In genomic region chr10:25198048-25198447, GRCm38 (mm10) we compare ENCODE assay signal across 9 mouse cellular contexts.
DNase-seq lines count a peak whose midpoint lies in the region; ATAC-seq and TF ChIP-seq lines count a peak whose summit lies in the region.
"Had no signal": no experiment of that assay in that cellular context is flagged by ENCODE, and none has a peak within 500 bp of the region (broad histone marks: within the 10 kb centered on the region; RNA-seq: fewer than 3 reads in every experiment).

No protein-coding gene starts in this region.

- TF ChIP-seq EP300 in heart, postnatal 0 days (IDR thresholded peaks at IDR 0.05; ENCODE audit: low read depth), result no peak

- 35% methylated on average over 9 of the region's 9 CpGs for WGBS in cerebellum, adult 2 months
- WGBS in heart, postnatal 0 days, result 37% methylated on average over 9 of the region's 9 CpGs
- 80% methylated on average over 9 of the region's 9 CpGs for WGBS in midbrain, postnatal 0 days

- H3K27ac ChIP-seq in cerebellum, adult 2 months (ENCODE audit: insufficient read depth, low read length), result peak overlapping the region; percentile 87; the same call in 1 of the 2 replicates
- no peak overlapping the region for H3K27ac ChIP-seq in heart, postnatal 0 days (ENCODE audit: low read depth)
- H3K27ac ChIP-seq in midbrain, postnatal 0 days (ENCODE audit: low read depth, low read length), result peak overlapping the region; percentile 48; the same call in 1 of the 2 replicates
- H3K27ac ChIP-seq: embryonic facial prominence, embryonic 15.5 days had no signal

- TF ChIP-seq CTCF in cerebellum, adult 2 months (IDR thresholded peaks at IDR 0.05; ENCODE audit: borderline replicate concordance, insufficient read depth, low read depth, low read length), result no peak
- TF ChIP-seq CTCF in heart, postnatal 0 days (IDR thresholded peaks at IDR 0.05; ENCODE audit: low read depth), result no peak
- no peak for TF ChIP-seq CTCF in E14TG2a.4 (conservative IDR thresholded peaks at IDR 0.05; ENCODE audit: low read length)
- no peak for TF ChIP-seq CTCF in midbrain, postnatal 0 days (IDR thresholded peaks at IDR 0.05)

- intact Hi-C loops in heart, postnatal 36 days (cut with DNase I), result no loop called here

- TF ChIP-seq POLR2A in cerebellum, adult 2 months (IDR thresholded peaks at IDR 0.05; ENCODE audit: borderline replicate concordance, insufficient read depth, low read length), result no peak

- no peak overlapping the region for H3K9ac ChIP-seq in heart, postnatal 0 days (replicated peaks; ENCODE audit: low read depth, low read length)
- 0 out of 2 replicates have a peak overlapping the region, but pooled peaks have one; percentile 33 for H3K9ac ChIP-seq in midbrain, postnatal 0 days (replicated peaks; ENCODE audit: low read length, poor library complexity, severe bottlenecking)
- H3K9ac ChIP-seq: embryonic facial prominence, embryonic 15.5 days had no signal

- no peaks in the 10 kb centered on the region for H3K36me3 ChIP-seq in heart, postnatal 0 days (replicated peaks; ENCODE audit: control insufficient read depth, insufficient read depth, low read length)
- H3K36me3 ChIP-seq in E14TG2a.4 (ENCODE audit: insufficient read depth, low read length), result no peaks in the 10 kb centered on the region
- no peaks in the 10 kb centered on the region for H3K36me3 ChIP-seq in midbrain, postnatal 0 days (ENCODE audit: insufficient read depth, low read length)
- H3K36me3 ChIP-seq: embryonic facial prominence, embryonic 15.5 days had no signal

- no peaks in the 10 kb centered on the region for H3K27me3 ChIP-seq in cerebellum, adult 2 months (ENCODE audit: control insufficient read depth, insufficient read depth, low read length)
- H3K27me3 ChIP-seq in heart, postnatal 0 days (ENCODE audit: control insufficient read depth, insufficient read depth, low read length), result 0 out of 2 replicates have a peak, but pooled peaks cover 3% of the 10 kb centered on the region
- peaks cover 15% of the 10 kb centered on the region for H3K27me3 ChIP-seq in E14TG2a.4 (ENCODE audit: insufficient read depth, low read length)
- no peaks in the 10 kb centered on the region for H3K27me3 ChIP-seq in midbrain, postnatal 0 days (ENCODE audit: insufficient read depth, low read length)
- H3K27me3 ChIP-seq: embryonic facial prominence, embryonic 15.5 days had no signal

- DNase-seq in cerebellum, adult 2 months, result no peak
- no peak for DNase-seq in cerebellum, adult 9-10 months
- peak; percentile 6 for DNase-seq in heart, postnatal 0 days (ENCODE audit: low spot score)
- no peak for DNase-seq in heart, postnatal 36 days
- no peak for DNase-seq in midbrain, postnatal 0 days (ENCODE audit: low spot score)
- no peak for DNase-seq in gastrocnemius, adult 18-20 months (ENCODE audit: low spot score)
- no peak for DNase-seq in thymus, postnatal 10 days (ENCODE audit: low spot score in 2 of 2)

- no peaks in the 10 kb centered on the region for H3K9me3 ChIP-seq in heart, postnatal 0 days (replicated peaks; ENCODE audit: control insufficient read depth, low read length)
- peaks cover 8% of the 10 kb centered on the region for H3K9me3 ChIP-seq in E14TG2a.4 (ENCODE audit: low read length)
- H3K9me3 ChIP-seq in midbrain, postnatal 0 days (ENCODE audit: low read length), result no peaks in the 10 kb centered on the region
- H3K9me3 ChIP-seq: embryonic facial prominence, embryonic 15.5 days had no signal

- H3K4me2 ChIP-seq in heart, postnatal 0 days (ENCODE audit: low read depth, low read length), result peak overlapping the region; percentile 69
- H3K4me2 ChIP-seq in midbrain, postnatal 0 days (ENCODE audit: low read depth, low read length, poor library complexity, severe bottlenecking), result peak overlapping the region; percentile 71
- H3K4me2 ChIP-seq: embryonic facial prominence, embryonic 15.5 days had no signal

- no peak for ATAC-seq in heart, postnatal 0 days (ENCODE audit: insufficient read depth, low read depth)
- ATAC-seq in midbrain, postnatal 0 days (ENCODE audit: low FRiP score), result no peak

- peak overlapping the region; percentile 80 for H3K4me3 ChIP-seq in cerebellum, adult 2 months (replicated peaks; ENCODE audit: insufficient read depth, low read depth, low read length)
- H3K4me3 ChIP-seq in heart, postnatal 0 days (ENCODE audit: low read depth, low read length), result peak overlapping the region; percentile 21; the same call in 1 of the 2 replicates
- H3K4me3 ChIP-seq in E14TG2a.4 (replicated peaks; ENCODE audit: low read length), result peak overlapping the region; percentile 43; the same call in 1 of the 2 replicates
- H3K4me3 ChIP-seq in midbrain, postnatal 0 days (ENCODE audit: low read depth, low read length), result peak overlapping the region; percentile 49; the same call in 1 of the 2 replicates
- H3K4me3 ChIP-seq: embryonic facial prominence, embryonic 15.5 days had no signal

- H3K4me1 ChIP-seq in cerebellum, adult 2 months (ENCODE audit: control insufficient read depth, insufficient read depth, low read length), result peaks cover 5% of the 10 kb centered on the region
- H3K4me1 ChIP-seq in heart, postnatal 0 days (ENCODE audit: control insufficient read depth, insufficient read depth), result no peaks in the 10 kb centered on the region; the same call in 1 of the 2 replicates
- H3K4me1 ChIP-seq in E14TG2a.4 (replicated peaks; ENCODE audit: low read depth, low read length), result peaks cover 36% of the 10 kb centered on the region
- peaks cover 10% of the 10 kb centered on the region; the same call in 1 of the 2 replicates for H3K4me1 ChIP-seq in midbrain, postnatal 0 days (ENCODE audit: insufficient read depth, low read length)

Comparison
In these comparisons a context has a peak if more than half of its experiments do, and no peak if none do; other contexts are left out.
1. H3K4me3 ChIP-seq: peak in every context shown above with its lines; median percentile 80 in cerebellum, adult 2 months; 49 in midbrain, postnatal 0 days; 43 in E14TG2a.4; 21 in heart, postnatal 0 days.